Mouse (Mus musculus): ENCODE measurements at regions not wholly inside any gene's neighbourhood (a gene's known extent, or its start where the extent isn't known, plus 50 kb on each side); places are given as distances from the start of the nearest gene placed in this dataset.
A peak's percentile ranks its signal among the peaks of the same experiment; 100 is the strongest.

GRCm38 (mm10) chr4:45713046-45713706 lies 85.6 kb upstream of the Aldh1b1 start:
- no peak for DNase-seq

GRCm38 (mm10) chr4:45703997-45704396 lies 94.8 kb upstream of the Aldh1b1 start:
- DNase-seq, result peak in 1 of 2 experiments; percentile 12

GRCm38 (mm10) chr4:45699601-45700000 lies 99.2 kb upstream of the Aldh1b1 start:
- no peak for DNase-seq

DNA sequence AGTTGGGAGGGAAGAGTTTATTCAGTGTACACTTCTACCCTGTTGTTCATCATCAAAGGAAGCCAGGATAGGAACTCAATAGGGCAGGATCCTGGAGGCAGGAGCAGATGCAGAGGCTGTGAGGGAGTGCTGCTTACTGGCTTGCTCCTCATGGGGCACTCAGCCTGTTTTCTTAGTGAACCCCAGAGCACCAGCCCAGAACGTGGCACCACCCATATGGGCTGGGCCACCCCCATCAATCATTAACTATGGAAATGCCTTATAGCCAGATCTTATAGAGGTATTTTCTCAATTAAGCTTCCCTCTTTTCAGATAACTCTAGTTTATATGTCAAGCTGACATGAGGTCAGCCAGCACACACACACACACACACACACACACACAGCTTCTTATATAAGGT lies 103.6 kb upstream of the Aldh1b1 start:
- no peak for DNase-seq

DNA sequence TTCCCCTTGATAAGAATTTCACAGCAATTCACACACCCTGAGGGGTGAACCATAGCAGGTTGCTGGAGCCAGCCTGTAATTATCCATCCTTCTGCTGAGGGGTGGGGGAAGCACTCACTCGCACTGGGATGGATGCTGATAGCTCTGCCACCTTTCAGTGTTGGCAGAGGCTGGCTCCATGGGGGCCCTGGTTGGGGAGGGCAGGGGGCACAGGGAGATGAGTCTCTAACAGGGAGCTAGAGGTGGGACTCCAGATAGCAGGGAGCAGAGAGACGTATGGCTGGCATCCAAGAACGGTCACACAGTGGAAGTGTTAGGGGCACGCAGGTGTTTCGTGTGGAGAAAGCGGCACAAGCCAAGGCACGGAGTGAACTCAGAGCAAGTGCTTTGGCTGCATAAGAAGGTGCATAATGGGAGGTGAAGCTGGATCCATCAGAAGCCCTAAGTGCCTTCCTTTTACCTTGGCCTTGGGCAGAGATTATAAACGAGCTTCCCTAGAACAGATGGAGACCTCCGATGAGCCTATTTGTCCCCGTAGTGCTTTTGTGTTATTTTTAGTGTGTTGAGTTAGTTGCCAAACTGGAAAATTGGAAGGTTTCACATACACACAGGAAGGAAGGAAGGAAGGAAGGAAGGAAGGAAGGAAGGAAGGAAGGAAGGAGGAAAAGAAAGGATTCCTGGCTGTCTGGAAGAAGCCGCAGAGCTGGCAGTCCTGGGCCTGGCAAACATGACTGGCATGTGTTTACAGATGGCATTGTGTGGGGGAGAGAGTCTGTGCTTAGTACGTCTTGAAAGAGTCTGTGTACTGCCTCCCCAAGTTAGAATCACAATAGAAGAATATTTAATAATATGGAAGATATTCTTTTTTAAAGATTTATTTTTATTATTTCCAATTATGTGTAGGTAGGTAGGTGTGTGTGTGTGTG lies 108.6 kb upstream of the Aldh1b1 start:
- no peak for DNase-seq

- no peak for DNase-seq
Observed at GRCm38 (mm10) chr4:45689572-45689971, 109.2 kb upstream of the Aldh1b1 start.

GRCm38 (mm10) chr4:45688233-45688632 lies 110.6 kb upstream of the Aldh1b1 start:
- DNase-seq, result no peak

- no peak for DNase-seq
Observed at GRCm38 (mm10) chr4:45685031-45685430, 113.8 kb upstream of the Aldh1b1 start.

DNA sequence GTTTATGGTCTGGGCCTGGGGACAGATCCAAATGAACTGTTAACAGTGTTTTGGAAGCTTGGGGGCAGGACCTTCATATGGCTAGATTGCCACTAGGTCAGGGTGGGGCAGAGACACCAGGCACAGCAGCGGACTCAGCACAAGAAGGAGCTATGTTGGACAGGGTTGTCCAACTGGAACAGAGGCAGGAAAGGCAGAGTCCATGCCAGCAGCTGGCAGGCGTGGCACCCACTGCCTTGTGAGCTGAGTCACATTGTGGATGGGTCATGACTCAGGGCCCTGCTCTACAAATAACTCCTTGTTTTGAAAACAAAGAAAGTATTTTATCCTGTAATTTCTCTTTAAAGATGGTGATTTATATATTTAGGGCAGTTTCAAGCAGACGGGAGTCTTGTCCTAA lies 115.6 kb upstream of the Aldh1b1 start:
- DNase-seq, result peak in 1 of 2 experiments; percentile 33

GRCm38 (mm10) chr4:45682746-45683145 lies 116.1 kb upstream of the Aldh1b1 start:
- DNase-seq, result no peak

DNA sequence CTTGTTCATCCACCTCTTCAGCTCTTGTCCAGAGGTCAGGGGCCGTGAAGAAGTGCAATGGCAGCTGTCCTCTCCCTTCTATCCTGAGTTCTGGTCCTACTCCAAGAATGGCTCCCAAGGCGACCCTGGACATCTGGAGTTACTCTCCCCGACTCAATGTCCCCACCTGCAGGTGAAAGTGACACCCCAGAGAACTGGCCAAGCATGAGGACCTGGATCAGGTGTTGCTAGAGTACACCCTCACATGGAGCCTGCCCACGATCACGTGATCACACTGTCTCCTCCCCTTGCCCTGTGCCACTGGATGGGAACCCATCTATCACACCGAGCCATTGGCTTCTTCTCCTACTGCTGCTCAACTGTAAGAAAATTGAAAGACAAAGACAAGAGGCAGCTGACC lies 122.7 kb upstream of the Aldh1b1 start:
- DNase-seq, result peak; percentile 34 to 58

DNA sequence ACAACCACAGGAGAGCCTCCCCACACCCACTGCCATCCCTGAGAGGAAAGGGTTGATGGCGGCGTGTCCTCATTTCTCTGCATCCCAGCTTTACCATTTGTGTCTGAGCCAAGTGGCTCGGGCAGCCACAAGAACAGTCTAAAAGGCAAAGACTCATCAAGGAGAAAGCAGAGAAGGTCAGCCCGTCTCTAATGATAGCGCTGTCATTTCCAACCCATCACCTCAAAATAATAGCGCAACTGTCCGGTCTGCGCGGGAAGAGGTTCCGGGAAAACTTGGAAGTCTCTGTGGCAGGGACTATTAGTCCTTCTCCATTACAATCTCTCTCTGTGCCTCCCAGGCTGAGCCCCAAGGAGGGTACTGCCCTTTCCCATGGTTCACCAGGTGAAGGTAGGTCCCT lies 124.5 kb upstream of the Aldh1b1 start:
- no peak for DNase-seq

- DNase-seq, result no peak
Observed at GRCm38 (mm10) chr4:45673081-45673819, 125.6 kb upstream of the Aldh1b1 start.

- no peak for DNase-seq
Observed at GRCm38 (mm10) chr4:45672262-45673076, 126.4 kb upstream of the Aldh1b1 start.

DNA sequence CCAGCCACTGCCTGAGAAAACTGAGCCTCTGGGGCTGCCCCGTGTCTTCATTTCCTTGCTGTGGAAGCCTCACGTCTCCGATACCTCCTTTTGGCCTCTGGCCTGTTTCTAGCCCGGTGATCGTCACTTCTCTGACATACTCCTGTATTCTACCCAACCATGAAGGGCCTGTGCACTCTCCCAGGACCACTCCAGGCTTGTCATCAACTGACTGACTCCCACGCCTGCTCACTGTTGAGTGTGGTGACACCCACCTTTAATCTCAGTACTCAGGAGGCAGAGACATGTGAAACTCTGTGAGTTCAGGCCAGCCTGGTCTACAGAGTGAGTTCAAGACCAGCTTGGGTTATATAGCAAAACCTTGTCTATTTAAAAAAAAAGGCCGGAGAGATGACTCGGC lies 132.1 kb upstream of the Shb start:
- peak; percentile 21 to 45 for DNase-seq

DNA sequence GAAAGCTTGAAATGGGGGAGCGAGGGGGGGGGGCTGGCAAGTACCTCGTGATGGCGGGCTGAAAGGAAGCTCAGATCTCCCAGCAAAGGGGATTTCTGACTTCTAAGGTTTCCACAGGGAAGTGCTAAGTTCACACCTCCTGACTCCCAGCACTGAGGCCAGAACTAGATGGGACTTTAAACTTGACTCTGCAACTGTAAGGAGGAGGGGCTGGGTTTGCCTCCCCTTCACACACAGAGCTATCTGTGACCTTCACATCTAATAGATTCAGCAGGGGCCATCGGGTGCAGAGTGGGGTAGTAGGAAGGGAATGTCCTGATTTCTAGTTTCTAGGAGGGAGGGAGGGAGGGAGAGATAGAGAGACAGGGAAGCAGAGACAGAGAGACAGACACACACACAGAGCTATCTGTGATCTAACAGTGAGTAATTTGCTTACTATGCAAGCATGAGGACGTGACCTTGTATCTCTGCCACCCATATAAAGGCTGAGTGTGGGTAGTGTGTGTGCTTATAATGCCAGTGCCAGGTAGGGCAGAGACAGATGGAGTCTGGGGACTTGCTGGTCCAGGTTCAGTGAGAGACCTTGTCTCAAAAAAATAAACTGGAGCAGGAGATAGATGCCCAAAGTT lies 125.2 kb upstream of the Shb start:
- DNase-seq, result no peak

DNA sequence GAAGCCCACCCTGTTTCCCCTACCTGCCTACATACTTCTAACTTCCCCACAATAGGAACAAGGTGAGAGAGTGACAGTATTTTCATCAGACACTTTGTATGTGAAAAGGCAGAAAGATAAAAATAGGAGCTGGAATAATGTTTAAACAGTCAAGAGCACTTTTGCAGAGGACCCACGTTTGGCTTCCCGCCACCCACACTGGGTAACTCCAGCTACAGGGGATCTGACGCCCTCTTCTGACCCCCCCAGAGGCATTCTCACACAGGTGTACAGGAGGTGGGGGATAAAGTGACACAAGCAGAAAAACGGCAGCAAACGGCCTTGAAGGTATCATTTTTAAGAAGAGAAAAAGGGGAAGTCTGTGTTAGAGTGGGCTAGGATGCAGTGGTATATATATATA lies 123.5 kb upstream of the Shb start:
- no peak for DNase-seq

DNA sequence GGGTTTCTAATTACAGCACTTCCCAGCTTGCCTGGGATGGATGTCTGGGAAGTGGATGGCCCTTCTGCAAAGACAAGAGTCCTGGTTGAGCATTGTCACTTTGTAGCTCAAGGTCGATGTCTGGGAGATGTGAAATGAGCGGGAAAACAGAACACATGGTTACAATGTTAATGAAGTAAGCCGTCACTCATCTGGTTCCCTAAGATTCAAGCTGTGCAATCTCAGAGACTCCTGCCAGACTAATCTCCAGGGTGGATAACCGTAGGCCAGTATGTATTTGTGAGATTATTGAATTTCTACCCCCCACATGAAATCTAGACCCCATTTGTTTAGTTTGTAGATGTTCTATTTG lies 122.5 kb upstream of the Shb start:
- no peak for DNase-seq

DNA sequence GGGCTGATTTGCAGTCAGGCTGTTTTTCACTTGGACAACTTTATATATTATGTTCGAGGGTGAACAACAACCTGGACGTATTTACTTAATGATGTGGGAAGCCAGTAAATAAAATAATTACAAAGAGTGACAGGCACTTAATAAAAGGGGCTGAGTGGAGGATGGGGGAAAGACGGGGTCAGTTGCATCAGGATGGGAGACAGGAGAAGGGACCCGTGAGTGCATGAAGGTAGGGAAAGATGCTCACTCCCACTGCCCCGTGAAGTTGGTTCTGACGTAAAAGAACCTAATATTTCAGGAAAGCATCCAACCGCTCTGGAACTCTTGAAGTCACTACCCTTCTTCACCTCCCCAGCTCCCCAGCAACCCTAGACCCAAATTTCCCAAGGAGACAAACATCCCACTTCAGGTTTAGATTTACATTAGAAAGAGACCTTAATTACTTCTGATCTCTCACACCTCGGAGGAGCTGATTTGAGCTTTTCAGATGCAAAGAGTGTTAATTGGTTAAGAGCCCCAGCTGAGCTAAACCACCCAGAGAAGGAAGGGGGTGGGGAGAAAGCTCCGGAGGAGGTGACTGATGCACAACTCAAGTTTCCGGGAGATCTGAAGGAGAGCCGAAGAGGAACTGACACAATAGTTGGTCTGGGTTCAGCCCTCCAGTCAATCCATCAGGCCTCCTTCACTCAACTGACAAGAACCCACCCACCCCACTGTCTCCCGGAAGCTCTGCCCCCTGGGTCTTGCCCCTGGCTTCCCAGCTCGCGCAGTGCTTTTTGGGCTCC lies 121.9 kb upstream of the Shb start:
- DNase-seq, result peak; percentile 16 to 24

DNA sequence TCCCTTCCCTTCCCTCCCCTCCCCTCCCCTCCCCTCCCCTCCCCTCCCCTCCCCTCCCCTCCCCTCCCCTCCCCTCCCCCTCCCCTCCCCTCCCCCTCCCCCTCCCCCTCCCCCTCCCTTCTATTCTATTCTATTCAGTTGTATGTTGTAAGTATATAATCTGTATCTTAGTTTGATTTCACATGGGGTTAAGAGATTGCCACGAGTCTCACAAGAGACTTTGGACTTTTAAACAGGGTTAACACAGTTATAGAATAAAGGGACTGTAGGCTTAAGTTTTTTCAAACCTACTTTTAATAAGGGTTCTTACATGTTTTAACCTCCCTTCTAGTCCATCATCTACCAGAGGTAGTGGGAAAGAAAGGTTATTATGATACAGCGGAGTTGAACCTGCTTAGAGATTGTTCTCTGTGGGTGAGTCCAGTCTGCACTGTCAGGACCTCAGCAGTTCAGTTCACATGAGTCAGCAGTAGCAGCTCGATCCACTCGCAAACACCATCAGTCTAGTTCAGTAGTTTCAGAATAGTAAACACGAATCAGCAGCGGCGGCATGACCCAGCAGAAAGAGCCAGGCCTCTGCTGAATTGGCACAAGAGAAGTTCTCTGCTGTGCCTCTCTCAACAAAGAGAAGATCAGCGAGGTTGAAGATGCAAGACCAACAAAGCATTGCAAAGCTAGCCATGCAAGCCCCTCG lies 116.8 kb upstream of the Shb start:
- DNase-seq, result no peak

- DNase-seq, result no peak
Observed at GRCm38 (mm10) chr4:45647514-45647913, 115.2 kb upstream of the Shb start.
